Mouse (Mus musculus): Measurements from ENCODE around the gene Gdi2. TPM values are rescaled to one million over a fixed set of nuclear protein-coding genes. Genes with fewer than 3 reads are reported as not detected.

The Gdi2 gene
- polyA plus RNA-seq, 1 experiment from 2014 or later = 508 TPM

DNA sequence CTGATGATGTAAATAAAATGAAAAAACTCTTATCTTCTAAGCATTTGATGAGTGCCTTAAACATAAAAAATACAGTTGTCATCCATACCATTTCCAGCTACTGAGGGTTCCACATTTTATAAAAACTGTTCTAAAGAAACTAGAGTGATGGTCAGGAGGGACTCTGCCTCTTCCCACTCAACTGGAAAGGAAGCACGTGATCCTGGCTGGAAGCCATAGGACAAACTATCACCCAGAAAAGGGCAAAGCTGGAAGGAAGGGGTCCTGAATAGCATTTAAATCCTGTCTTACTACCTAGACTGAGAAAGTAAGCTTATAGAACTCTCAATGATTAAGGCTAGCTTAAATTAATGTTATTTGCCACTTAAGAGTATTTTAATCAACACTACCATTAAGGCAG, 56.4 kb downstream of the Gdi2 start:
- 92% methylated on average over 1 of the region's 1 CpGs for whole genome bisulfite sequencing
- H3K27ac ChIP-seq (replicated peaks; ENCODE audit: low read depth, low read length) = no peak overlapping the region
- ATAC-seq (ENCODE audit: low FRiP score, low TSS enrichment) (no peak), DNase-seq (no peak)
- H3K9me3 ChIP-seq (ENCODE audit: control insufficient read depth, low read length) = no peaks in the 10 kb centered on the region
- no peak overlapping the region for H3K4me2 ChIP-seq (ENCODE audit: low read length)
- H3K4me1 ChIP-seq (ENCODE audit: control insufficient read depth, insufficient read depth, low read length) = no peaks in the 10 kb centered on the region
- no peaks in the 10 kb centered on the region for H3K27me3 ChIP-seq (ENCODE audit: control insufficient read depth, insufficient read depth, low read length)
- H3K4me3 ChIP-seq (replicated peaks; ENCODE audit: low read depth, low read length) = no peak overlapping the region
- H3K36me3 ChIP-seq (ENCODE audit: control insufficient read depth, insufficient read depth, low read length) = peaks cover 64% of the 10 kb centered on the region
- H3K9ac ChIP-seq (replicated peaks; ENCODE audit: low read length) = no peak overlapping the region

DNA sequence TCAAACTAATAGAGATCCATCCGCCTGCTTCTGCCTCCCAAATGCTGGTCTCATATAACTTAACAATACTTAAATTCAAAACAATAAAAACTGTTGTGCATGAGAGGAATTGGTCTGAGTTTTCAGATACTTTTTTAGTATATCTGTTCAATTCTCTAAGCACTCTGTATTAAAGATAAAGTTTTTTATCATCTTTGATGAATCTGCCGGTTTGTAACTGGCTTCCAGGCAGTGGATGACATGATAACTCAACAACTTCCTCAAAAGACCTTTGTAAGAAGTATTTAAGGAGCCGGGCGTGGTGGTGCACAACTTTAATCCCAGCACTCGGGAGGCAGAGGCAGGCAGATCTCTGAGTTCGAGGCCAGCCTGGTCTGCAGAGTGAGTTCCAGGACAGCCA, 58.4 kb downstream of the Gdi2 start:
- Histone ChIP-seq H3K4me1 (ENCODE audit: control insufficient read depth, insufficient read depth, low read length) (no peaks in the 10 kb centered on the region), H3K9ac (replicated peaks; ENCODE audit: low read length) (no peak overlapping the region), H3K9me3 (ENCODE audit: control insufficient read depth, low read length) (no peaks in the 10 kb centered on the region), H3K27ac (replicated peaks; ENCODE audit: low read depth, low read length) (no peak overlapping the region), H3K4me2 (ENCODE audit: low read length) (no peak overlapping the region), H3K27me3 (ENCODE audit: control insufficient read depth, insufficient read depth, low read length) (no peaks in the 10 kb centered on the region), H3K36me3 (ENCODE audit: control insufficient read depth, insufficient read depth, low read length) (peaks cover 56% of the 10 kb centered on the region), H3K4me3 (replicated peaks; ENCODE audit: low read depth, low read length) (no peak overlapping the region)
- DNase-seq = no peak
- WGBS = 95% methylated on average over 6 of the region's 6 CpGs
- no peak for ATAC-seq (ENCODE audit: low FRiP score, low TSS enrichment)

GRCm38 (mm10) chr13:3609780-3610117, 71.9 kb downstream of the Gdi2 start:
- H3K4me2 ChIP-seq (ENCODE audit: low read length) = peak overlapping the region; percentile 87
- WGBS = 28% methylated on average over 8 of the region's 8 CpGs
- H3K9ac ChIP-seq (replicated peaks; ENCODE audit: low read length) = peak overlapping the region; percentile 84
- ATAC-seq (ENCODE audit: low FRiP score, low TSS enrichment) (no peak), DNase-seq (no peak)
- no peak overlapping the region for H3K27ac ChIP-seq (replicated peaks; ENCODE audit: low read depth, low read length)
- 0 out of 2 replicates have a peak, but pooled peaks cover 3% of the 10 kb centered on the region for H3K27me3 ChIP-seq (ENCODE audit: control insufficient read depth, insufficient read depth, low read length)
- H3K4me3 ChIP-seq (replicated peaks; ENCODE audit: low read depth, low read length) = peak overlapping the region; percentile 90
- H3K36me3 ChIP-seq (ENCODE audit: control insufficient read depth, insufficient read depth, low read length) = no peaks in the 10 kb centered on the region
- peaks cover 5% of the 10 kb centered on the region; the same call in 1 of the 2 replicates for H3K4me1 ChIP-seq (ENCODE audit: control insufficient read depth, insufficient read depth, low read length)
- H3K9me3 ChIP-seq (ENCODE audit: control insufficient read depth, low read length) = no peaks in the 10 kb centered on the region

GRCm38 (mm10) chr13:3610118-3610794, 72.4 kb downstream of the Gdi2 start:
- no peaks in the 10 kb centered on the region for H3K9me3 ChIP-seq (ENCODE audit: control insufficient read depth, low read length)
- peaks cover 5% of the 10 kb centered on the region; the same call in 1 of the 2 replicates for H3K4me1 ChIP-seq (ENCODE audit: control insufficient read depth, insufficient read depth, low read length)
- H3K4me3 ChIP-seq (replicated peaks; ENCODE audit: low read depth, low read length) = peak overlapping the region; percentile 90
- ATAC-seq (ENCODE audit: low FRiP score, low TSS enrichment) = peak; percentile 53
- peak overlapping the region; percentile 84 for H3K9ac ChIP-seq (replicated peaks; ENCODE audit: low read length)
- H3K27ac ChIP-seq (replicated peaks; ENCODE audit: low read depth, low read length) = peak overlapping the region; percentile 87
- DNase-seq = peak; percentile 53
- H3K27me3 ChIP-seq (ENCODE audit: control insufficient read depth, insufficient read depth, low read length) = 0 out of 2 replicates have a peak, but pooled peaks cover 3% of the 10 kb centered on the region
- peak overlapping the region; percentile 87 for H3K4me2 ChIP-seq (ENCODE audit: low read length)
- under 1% methylated on average over 49 of the region's 50 CpGs for WGBS
- H3K36me3 ChIP-seq (ENCODE audit: control insufficient read depth, insufficient read depth, low read length) = no peaks in the 10 kb centered on the region

DNA sequence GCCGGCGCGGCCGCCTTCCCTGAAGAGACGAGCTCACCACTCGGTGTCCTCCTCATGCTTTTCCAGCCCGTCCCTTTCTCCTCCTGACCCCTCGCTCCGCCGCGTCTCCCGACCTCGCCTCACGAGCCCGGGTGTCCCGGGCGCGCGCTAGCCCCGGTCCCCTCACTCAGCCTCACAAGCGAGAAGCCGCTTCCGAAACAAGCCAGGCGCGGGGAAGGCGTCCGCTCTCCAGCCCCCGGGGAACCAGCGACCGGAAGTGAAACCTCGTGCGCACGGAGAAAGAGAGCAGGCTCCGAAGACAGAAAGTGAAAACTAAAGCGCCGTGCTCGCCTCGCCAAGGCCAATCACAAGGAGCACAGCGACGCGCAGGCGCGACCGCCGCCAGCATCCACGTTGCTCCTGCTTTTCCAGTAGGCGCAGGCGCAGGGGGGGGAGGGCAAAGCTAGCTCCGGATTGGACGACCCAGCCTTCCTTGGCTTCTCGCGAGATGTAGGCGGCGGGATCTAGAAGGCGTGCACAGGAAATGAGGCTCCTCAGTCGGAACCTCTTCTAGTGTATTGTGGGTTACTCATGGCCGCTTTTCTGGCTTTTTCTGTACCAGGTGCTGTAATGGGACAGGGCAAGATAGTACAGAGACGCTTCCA, 73.1 kb downstream of the Gdi2 start, which contains the start of gene Fam208b:
Gene Fam208b (minus strand): TSS at position 314 of the 644 bp plus-strand sequence.
- DNase-seq (peak; percentile 99), ATAC-seq (ENCODE audit: low FRiP score, low TSS enrichment) (peak; percentile 100)
- Histone ChIP-seq H3K27me3 (ENCODE audit: control insufficient read depth, insufficient read depth, low read length) (0 out of 2 replicates have a peak, but pooled peaks cover 3% of the 10 kb centered on the region), H3K36me3 (ENCODE audit: control insufficient read depth, insufficient read depth, low read length) (no peaks in the 10 kb centered on the region), H3K27ac (replicated peaks; ENCODE audit: low read depth, low read length) (peak within 1 kb of the TSS; percentile 87), H3K4me3 (replicated peaks; ENCODE audit: low read depth, low read length) (peak within 1 kb of the TSS; percentile 90), H3K9me3 (ENCODE audit: control insufficient read depth, low read length) (no peaks in the 10 kb centered on the region), H3K9ac (replicated peaks; ENCODE audit: low read length) (peak within 1 kb of the TSS; percentile 84), H3K4me1 (ENCODE audit: control insufficient read depth, insufficient read depth, low read length) (peaks cover 5% of the 10 kb centered on the region; the same call in 1 of the 2 replicates), H3K4me2 (ENCODE audit: low read length) (peak within 1 kb of the TSS; percentile 87)
- WGBS = 1% methylated on average over 57 of the region's 58 CpGs

Other genes with a start within 250 kb of the Gdi2 start
- gene Fam208b, start 73.0 kb downstream of the Gdi2 start, polyA plus RNA-seq (2014; fragmentation: Nextera tagmentation; extraction: Ambion mirVana) = 25.2 and 26.0 TPM in 2 replicates
- gene Asb13, start 96.0 kb downstream of the Gdi2 start, polyA plus RNA-seq (2014; fragmentation: Nextera tagmentation; extraction: Ambion mirVana) = 11.9 and 12.2 TPM in 2 replicates